Mouse (Mus musculus) gastrocnemius, adult 8-10 months (tissue): ENCODE results near the gene Irf1. TPM values are rescaled to one million over a fixed set of nuclear protein-coding genes. Genes with fewer than 3 reads are reported as not detected.

Source experiments
- DNase-seq, 2 experiments: peaks; one replicate each; pipeline ENCODE4 v3.0.0; 2022; ENCODE audit warnings: low spot score in 2 of 2
- total RNA-seq, 4 experiments: library from RNA; stranded (reverse); gene quantifications; 2 replicates each; pipeline ENCODE4 v1.2.4; 2022

Irf1 gene
- total RNA-seq, 4 experiments from 2014 or later, result 3.2 to 5.8 (median 4.4) TPM

- DNase-seq, result no peak
These were observed 10.0 kb upstream of the Irf1 start for GRCm38 (mm10) chr11:53759545-53760406.

- DNase-seq, result no peak
These were observed 8.5 kb upstream of the Irf1 start for GRCm38 (mm10) chr11:53761284-53761683.

GRCm38 (mm10) chr11:53761822-53762221 is 8.0 kb upstream of the Irf1 start:
- peak in 1 of 2 experiments; percentile 53 for DNase-seq

GRCm38 (mm10) chr11:53762426-53762825 is 7.4 kb upstream of the Irf1 start:
- no peak for DNase-seq

- peak; percentile 74 to 82 for DNase-seq
These were observed 6.9 kb upstream of the Irf1 start for GRCm38 (mm10) chr11:53762827-53763495.

GRCm38 (mm10) chr11:53763496-53764140 is 6.2 kb upstream of the Irf1 start:
- DNase-seq, result peak; percentile 91 to 94

- no peak for DNase-seq
These were observed 5.2 kb upstream of the Irf1 start for GRCm38 (mm10) chr11:53764581-53764980.

- DNase-seq, result no peak
These were observed 1.2 kb upstream of the Irf1 start for GRCm38 (mm10) chr11:53768422-53769184.

GRCm38 (mm10) chr11:53769185-53769576 is 633 bp upstream of the Irf1 start:
- no peak for DNase-seq

- DNase-seq, result peak; percentile 60 to 76
These were observed 444 bp downstream of the Irf1 start for GRCm38 (mm10) chr11:53770125-53770791.

GRCm38 (mm10) chr11:53771001-53771744 is 1.4 kb downstream of the Irf1 start:
- DNase-seq, result no peak

GRCm38 (mm10) chr11:53772536-53772935 is 2.7 kb downstream of the Irf1 start:
- DNase-seq, result no peak

GRCm38 (mm10) chr11:53773087-53773486 is 3.3 kb downstream of the Irf1 start, which contains the start of gene Gm17334:
Gene Gm17334, minus strand, starts transcription at chr11:53773187.
- DNase-seq, result no peak

- no peak for DNase-seq
These were observed 4.0 kb downstream of the Irf1 start for GRCm38 (mm10) chr11:53773641-53774360.

- no peak for DNase-seq
These were observed 4.9 kb downstream of the Irf1 start for GRCm38 (mm10) chr11:53774659-53775255.

GRCm38 (mm10) chr11:53777736-53778135 is 7.9 kb downstream of the Irf1 start:
- no peak for DNase-seq

GRCm38 (mm10) chr11:53778455-53778854 is 8.6 kb downstream of the Irf1 start:
- no peak for DNase-seq

GRCm38 (mm10) chr11:53779808-53780207 is 10.0 kb downstream of the Irf1 start:
- no peak for DNase-seq

- no peak for DNase-seq
These were observed 10.4 kb downstream of the Irf1 start for GRCm38 (mm10) chr11:53780262-53780661.
